Mouse (Mus musculus) urinary bladder, adult 2 months (tissue): ENCODE results near the gene Ddias. TPM values are rescaled to one million over a fixed set of nuclear protein-coding genes. Genes with fewer than 3 reads are reported as not detected.

ENCODE experiments used
- DNase-seq: peaks from one replicate; pipeline ENCODE4 v3.0.0; 2022; ENCODE audit warnings: low spot score
- polyA plus RNA-seq: library from polyadenylated mRNA; depleted of rRNA; stranded (reverse); fragments of >200 nt; gene quantifications from 2 replicates; pipeline ENCODE4 v1.2.3, GENCODE M21; 2012; rRNA removed

Gene Ddias
- polyA plus RNA-seq, 1 experiment = 0.66 TPM

GRCm38 (mm10) chr7:92866526-92866925, 7.5 kb downstream of the Ddias start:
- DNase-seq = no peak

GRCm38 (mm10) chr7:92848246-92848645, 25.8 kb downstream of the Ddias start:
- DNase-seq = no peak

GRCm38 (mm10) chr7:92842254-92842653, 31.8 kb downstream of the Ddias start:
- DNase-seq = no peak

- no peak for DNase-seq
Measured at GRCm38 (mm10) chr7:92837907-92838306, 36.1 kb downstream of the Ddias start.

GRCm38 (mm10) chr7:92837226-92837625, 36.8 kb downstream of the Ddias start:
- no peak for DNase-seq

GRCm38 (mm10) chr7:92836447-92836846, 37.6 kb downstream of the Ddias start:
- no peak for DNase-seq

GRCm38 (mm10) chr7:92834391-92834790, 39.7 kb downstream of the Ddias start:
- DNase-seq = no peak

- DNase-seq = no peak
Measured at GRCm38 (mm10) chr7:92832395-92832794, 41.7 kb downstream of the Ddias start.

GRCm38 (mm10) chr7:92827981-92828380, 46.1 kb downstream of the Ddias start:
- DNase-seq = no peak

GRCm38 (mm10) chr7:92826248-92826647, 47.8 kb downstream of the Ddias start:
- no peak for DNase-seq

GRCm38 (mm10) chr7:92822409-92823101, 51.5 kb downstream of the Ddias start:
- DNase-seq = no peak

GRCm38 (mm10) chr7:92821871-92822270, 52.2 kb downstream of the Ddias start:
- DNase-seq = no peak

- DNase-seq = no peak
Measured at GRCm38 (mm10) chr7:92820941-92821465, 53.0 kb downstream of the Ddias start.

- DNase-seq = no peak
Measured at GRCm38 (mm10) chr7:92820410-92820809, 53.6 kb downstream of the Ddias start.

- no peak for DNase-seq
Measured at GRCm38 (mm10) chr7:92819656-92820055, 54.4 kb downstream of the Ddias start.

- DNase-seq = no peak
Measured at GRCm38 (mm10) chr7:92817886-92818285, 56.2 kb downstream of the Ddias start.

GRCm38 (mm10) chr7:92817242-92817641, 56.8 kb downstream of the Ddias start:
- DNase-seq = no peak

GRCm38 (mm10) chr7:92811667-92812279, 62.3 kb downstream of the Ddias start:
- DNase-seq = no peak

Other genes starting within 250 kb of the Ddias start
- gene Ankrd42, start 237.1 kb downstream of the Ddias start, polyA plus RNA-seq = 2.4 and 2.5 TPM in 2 replicates
- gene Pcf11, start 204.3 kb downstream of the Ddias start, polyA plus RNA-seq = 30.2 and 39.3 TPM in 2 replicates
- 9.2 and 10.2 TPM in 2 replicates for gene Rab30, start 132.6 kb downstream of the Ddias start, polyA plus RNA-seq
- gene Prcp, start 223 bp upstream of the Ddias start, polyA plus RNA-seq = 20.4 and 21.0 TPM in 2 replicates
- gene Fam181b, start 205.6 kb upstream of the Ddias start, polyA plus RNA-seq = 1.6 and 2.6 TPM in 2 replicates